Mouse (Mus musculus): ENCODE data around the gene Vdac2. TPM values are rescaled to one million over a fixed set of nuclear protein-coding genes. Genes with fewer than 3 reads are reported as not detected.

Gene Vdac2
- polyA plus RNA-seq, 1 experiment, result 276 TPM

- Histone ChIP-seq H3K27ac (replicated peaks; ENCODE audit: low read depth, low read length) (no peak overlapping the region), H3K4me1 (ENCODE audit: control insufficient read depth, insufficient read depth, insufficient read length, low read length) (0 out of 2 replicates have a peak, but pooled peaks cover 3% of the 10 kb centered on the region)
Observed at GRCm38 (mm10) chr14:21811301-21811700, 13.7 kb upstream of the Vdac2 start.

GRCm38 (mm10) chr14:21811744-21812393 lies 13.2 kb upstream of the Vdac2 start:
- Histone ChIP-seq H3K4me3 (ENCODE audit: insufficient read depth, low read depth, low read length) (no peak overlapping the region), H3K27ac (replicated peaks; ENCODE audit: low read depth, low read length) (no peak overlapping the region), H3K4me1 (ENCODE audit: control insufficient read depth, insufficient read depth, insufficient read length, low read length) (0 out of 2 replicates have a peak, but pooled peaks cover 3% of the 10 kb centered on the region)

More at GRCm38 (mm10) chr14:21811301-21811700, 13.7 kb upstream of the Vdac2 start:
- no peak overlapping the region for H3K4me3 ChIP-seq (ENCODE audit: insufficient read depth, low read depth, low read length)

- Histone ChIP-seq H3K4me3 (ENCODE audit: insufficient read depth, low read depth, low read length) (no peak overlapping the region), H3K4me1 (ENCODE audit: control insufficient read depth, insufficient read depth, insufficient read length, low read length) (0 out of 2 replicates have a peak, but pooled peaks cover 3% of the 10 kb centered on the region), H3K27ac (replicated peaks; ENCODE audit: low read depth, low read length) (no peak overlapping the region)
Observed at GRCm38 (mm10) chr14:21812590-21813162, 12.4 kb upstream of the Vdac2 start.

GRCm38 (mm10) chr14:21813216-21813615 lies 11.8 kb upstream of the Vdac2 start:
- 0 out of 2 replicates have a peak, but pooled peaks cover 3% of the 10 kb centered on the region for H3K4me1 ChIP-seq (ENCODE audit: control insufficient read depth, insufficient read depth, insufficient read length, low read length)
- no peak overlapping the region for H3K4me3 ChIP-seq (ENCODE audit: insufficient read depth, low read depth, low read length)
- no peak overlapping the region for H3K27ac ChIP-seq (replicated peaks; ENCODE audit: low read depth, low read length)

- H3K27ac ChIP-seq (replicated peaks; ENCODE audit: low read depth, low read length), result no peak overlapping the region
- no peak overlapping the region for H3K4me3 ChIP-seq (ENCODE audit: insufficient read depth, low read depth, low read length)
- 0 out of 2 replicates have a peak, but pooled peaks cover 3% of the 10 kb centered on the region for H3K4me1 ChIP-seq (ENCODE audit: control insufficient read depth, insufficient read depth, insufficient read length, low read length)
Observed at GRCm38 (mm10) chr14:21813847-21814246, 11.2 kb upstream of the Vdac2 start.

GRCm38 (mm10) chr14:21814606-21815005 lies 10.4 kb upstream of the Vdac2 start:
- no peak overlapping the region for H3K27ac ChIP-seq (replicated peaks; ENCODE audit: low read depth, low read length)
- H3K4me1 ChIP-seq (ENCODE audit: control insufficient read depth, insufficient read depth, insufficient read length, low read length), result 0 out of 2 replicates have a peak, but pooled peaks cover 3% of the 10 kb centered on the region
- no peak overlapping the region for H3K4me3 ChIP-seq (ENCODE audit: insufficient read depth, low read depth, low read length)

- H3K27ac ChIP-seq (replicated peaks; ENCODE audit: low read depth, low read length), result no peak overlapping the region
- no peak overlapping the region for H3K4me3 ChIP-seq (ENCODE audit: insufficient read depth, low read depth, low read length)
- H3K4me1 ChIP-seq (ENCODE audit: control insufficient read depth, insufficient read depth, insufficient read length, low read length), result 0 out of 2 replicates have a peak, but pooled peaks cover 3% of the 10 kb centered on the region
Observed at GRCm38 (mm10) chr14:21816255-21816654, 8.8 kb upstream of the Vdac2 start.

- Histone ChIP-seq H3K4me3 (ENCODE audit: insufficient read depth, low read depth, low read length) (no peak overlapping the region), H3K27ac (replicated peaks; ENCODE audit: low read depth, low read length) (no peak overlapping the region), H3K4me1 (ENCODE audit: control insufficient read depth, insufficient read depth, insufficient read length, low read length) (0 out of 2 replicates have a peak, but pooled peaks cover 3% of the 10 kb centered on the region)
Observed at GRCm38 (mm10) chr14:21817453-21817852, 7.6 kb upstream of the Vdac2 start.

GRCm38 (mm10) chr14:21820880-21821505 lies 4.0 kb upstream of the Vdac2 start:
- Histone ChIP-seq H3K4me3 (ENCODE audit: insufficient read depth, low read depth, low read length) (no peak overlapping the region), H3K27ac (replicated peaks; ENCODE audit: low read depth, low read length) (no peak overlapping the region), H3K4me1 (ENCODE audit: control insufficient read depth, insufficient read depth, insufficient read length, low read length) (peaks cover 9% of the 10 kb centered on the region; the same call in 1 of the 2 replicates)

GRCm38 (mm10) chr14:21822307-21822706 lies 2.7 kb upstream of the Vdac2 start:
- Histone ChIP-seq H3K4me1 (ENCODE audit: control insufficient read depth, insufficient read depth, insufficient read length, low read length) (peaks cover 9% of the 10 kb centered on the region; the same call in 1 of the 2 replicates), H3K27ac (replicated peaks; ENCODE audit: low read depth, low read length) (peak overlapping the region; percentile 50)

GRCm38 (mm10) chr14:21822795-21823374 lies 2.2 kb upstream of the Vdac2 start:
- peaks cover 9% of the 10 kb centered on the region; the same call in 1 of the 2 replicates for H3K4me1 ChIP-seq (ENCODE audit: control insufficient read depth, insufficient read depth, insufficient read length, low read length)
- peak overlapping the region; percentile 45 for H3K4me3 ChIP-seq (ENCODE audit: insufficient read depth, low read depth, low read length)
- peak overlapping the region; percentile 99 for H3K27ac ChIP-seq (replicated peaks; ENCODE audit: low read depth, low read length)

More at GRCm38 (mm10) chr14:21822307-21822706, 2.7 kb upstream of the Vdac2 start:
- H3K4me3 ChIP-seq (ENCODE audit: insufficient read depth, low read depth, low read length), result no peak overlapping the region

GRCm38 (mm10) chr14:21823897-21824296 lies 1.1 kb upstream of the Vdac2 start:
- Histone ChIP-seq H3K4me1 (ENCODE audit: control insufficient read depth, insufficient read depth, insufficient read length, low read length) (peaks cover 9% of the 10 kb centered on the region; the same call in 1 of the 2 replicates), H3K27ac (replicated peaks; ENCODE audit: low read depth, low read length) (peak overlapping the region; percentile 77), H3K4me3 (ENCODE audit: insufficient read depth, low read depth, low read length) (no peak overlapping the region)

GRCm38 (mm10) chr14:21825786-21826491 lies 901 bp downstream of the Vdac2 start:
- Histone ChIP-seq H3K27ac (replicated peaks; ENCODE audit: low read depth, low read length) (no peak overlapping the region), H3K4me1 (ENCODE audit: control insufficient read depth, insufficient read depth, insufficient read length, low read length) (peaks cover 15% of the 10 kb centered on the region; the same call in 1 of the 2 replicates), H3K4me3 (ENCODE audit: insufficient read depth, low read depth, low read length) (no peak overlapping the region)

- peak overlapping the region; percentile 87 for H3K4me3 ChIP-seq (ENCODE audit: insufficient read depth, low read depth, low read length)
- H3K4me1 ChIP-seq (ENCODE audit: control insufficient read depth, insufficient read depth, insufficient read length, low read length), result peaks cover 13% of the 10 kb centered on the region; the same call in 1 of the 2 replicates
Observed at GRCm38 (mm10) chr14:21830876-21831767, 6.1 kb downstream of the Vdac2 start.

More at GRCm38 (mm10) chr14:21830876-21831767, 6.1 kb downstream of the Vdac2 start:
- peak overlapping the region; percentile 99 for H3K27ac ChIP-seq (replicated peaks; ENCODE audit: low read depth, low read length)

Data from brown adipose tissue, adult 24 weeks (tissue).